Mouse (Mus musculus) CH12.LX (cell line): Measurements from ENCODE around the gene Tcte1. TPM values are rescaled to one million over a fixed set of nuclear protein-coding genes. Genes with fewer than 3 reads are reported as not detected.

Experiments used
- DNase-seq: peaks from one replicate; pipeline ENCODE4 v3.0.0-alpha.2; 2013; ENCODE audit errors: extremely low read depth
- H3K27ac ChIP-seq: 2 replicates; pipeline ENCODE4 v1.5.1; 2012; ENCODE audit warnings: low read depth, mild to moderate bottlenecking, control low read depth, moderate library complexity; ENCODE audit not compliant: insufficient read depth
- H3K27me3 ChIP-seq: replicated peaks from 2 replicates; pipeline ENCODE3; 2012; ENCODE audit warnings: inconsistent platforms
- H3K36me3 ChIP-seq, 2 experiments: replicated peaks in 1 of 2; 2 replicates each; pipeline versions ENCODE3 to v1.6.1; 2012; ENCODE audit warnings: inconsistent platforms in 1 of 2, low read length in 1 of 2, mild to moderate bottlenecking in 1 of 2, mixed read lengths in 1 of 2, moderate library complexity in 1 of 2; ENCODE audit not compliant: control insufficient read depth in 1 of 2, insufficient read depth in 1 of 2
- H3K4me1 ChIP-seq, 2 experiments: 2 replicates each; pipeline ENCODE4 v1.6.1; 2012; ENCODE audit warnings: inconsistent platforms in 1 of 2, moderate library complexity in 1 of 2; ENCODE audit not compliant: insufficient read depth in 2 of 2, control insufficient read depth in 1 of 2
- H3K4me2 ChIP-seq: 2 replicates; pipeline ENCODE4 v1.6.1; 2012; ENCODE audit warnings: low read depth, mild to moderate bottlenecking, control low read depth; ENCODE audit not compliant: poor library complexity, insufficient read depth, severe bottlenecking
- H3K4me3 ChIP-seq, 3 experiments: fragments of 150-350 bp in 1 of 3; sonication (generic) in 1 of 3; replicated peaks in 1 of 3; 2 replicates each; pipeline versions ENCODE3 to v1.5.1; 2011 to 2012; ENCODE audit warnings: low read depth in 2 of 3, low read length in 2 of 3, mild to moderate bottlenecking in 2 of 3, moderate library complexity in 2 of 3, control low read depth in 1 of 3, improper control_type of control experiment in 1 of 3, inconsistent platforms in 1 of 3, mixed read lengths in 1 of 3; ENCODE audit not compliant: poor library complexity in 1 of 3
- H3K79me2 ChIP-seq: replicated peaks from 2 replicates; pipeline ENCODE4 v1.6.1; 2012; ENCODE audit warnings: mild to moderate bottlenecking, moderate library complexity; ENCODE audit not compliant: control insufficient read depth, poor library complexity, insufficient read depth, severe bottlenecking; ENCODE audit errors: extremely low read depth
- H3K9ac ChIP-seq: 2 replicates; pipeline ENCODE4 v1.6.1; 2012; ENCODE audit warnings: low read depth, mild to moderate bottlenecking, control low read depth, moderate library complexity; ENCODE audit not compliant: insufficient read depth
- H3K9me3 ChIP-seq: replicated peaks from 2 replicates; pipeline ENCODE3; 2012; ENCODE audit warnings: low read length, inconsistent platforms, mixed read lengths
- BHLHE40 ChIP-seq: IDR thresholded peaks from 2 replicates; pipeline ENCODE4 v1.6.1; 2011; ENCODE audit warnings: mild to moderate bottlenecking, low read depth, low read length, improper control_type of control experiment
- CHD1 ChIP-seq: IDR thresholded peaks from 2 replicates; pipeline ENCODE4 v1.6.1; 2012; ENCODE audit warnings: low read depth, low read length, improper control_type of control experiment, inconsistent platforms
- CTCF ChIP-seq, 2 experiments: IDR thresholded peaks in 1 of 2; conservative IDR thresholded peaks in 1 of 2; 2 replicates each; pipeline ENCODE4 v1.5.1; 2011 to 2012; ENCODE audit warnings: low read depth in 2 of 2, low read length in 2 of 2, improper control_type of control experiment in 1 of 2, inconsistent platforms in 1 of 2, mild to moderate bottlenecking in 1 of 2, moderate library complexity in 1 of 2
- E2F4 ChIP-seq: IDR thresholded peaks from 2 replicates; pipeline ENCODE4 v1.6.1; 2011; ENCODE audit warnings: low read depth, low read length, improper control_type of control experiment; ENCODE audit not compliant: insufficient replicate concordance
- ELF1 ChIP-seq: IDR thresholded peaks from 2 replicates; pipeline ENCODE4 v1.6.1; 2014; ENCODE audit warnings: low read depth, mild to moderate bottlenecking, inconsistent platforms, low read length, improper control_type of control experiment
- EP300 ChIP-seq: IDR thresholded peaks from 2 replicates; pipeline ENCODE4 v1.6.1; 2011; ENCODE audit warnings: low read length, improper control_type of control experiment
- GABPA ChIP-seq: IDR thresholded peaks from 2 replicates; pipeline ENCODE4 v1.6.1; 2012; ENCODE audit warnings: low read depth, low read length, improper control_type of control experiment, inconsistent platforms; ENCODE audit not compliant: insufficient replicate concordance
- IRF4 ChIP-seq: IDR thresholded peaks from 2 replicates; pipeline ENCODE4 v1.6.1; 2014; ENCODE audit warnings: low read depth, mild to moderate bottlenecking, inconsistent platforms, low read length, improper control_type of control experiment
- JUN ChIP-seq: IDR thresholded peaks from 2 replicates; pipeline ENCODE4 v1.6.1; 2011; ENCODE audit warnings: low read depth, mild to moderate bottlenecking, low read length, improper control_type of control experiment, moderate library complexity; ENCODE audit not compliant: insufficient read depth
- JUND ChIP-seq: conservative IDR thresholded peaks from 2 replicates; pipeline ENCODE4 v1.6.1; 2011; ENCODE audit warnings: low read depth, low read length, improper control_type of control experiment
- KAT2A ChIP-seq: IDR thresholded peaks from 2 replicates; pipeline ENCODE4 v1.6.1; 2012; ENCODE audit warnings: low read length, improper control_type of control experiment, inconsistent platforms; ENCODE audit not compliant: insufficient replicate concordance
- MAFK ChIP-seq: IDR thresholded peaks from 2 replicates; pipeline ENCODE4 v1.6.1; 2011; ENCODE audit warnings: low read length, improper control_type of control experiment; ENCODE audit not compliant: insufficient replicate concordance
- MYC ChIP-seq: IDR thresholded peaks from 2 replicates; pipeline ENCODE4 v1.6.1; 2011; ENCODE audit warnings: low read depth, mild to moderate bottlenecking, improper control_type of control experiment, low read length
- POLR2A ChIP-seq: IDR thresholded peaks from 2 replicates; pipeline ENCODE4 v1.6.1; 2011; ENCODE audit warnings: low read depth, mild to moderate bottlenecking, improper control_type of control experiment, low read length
- POLR2AphosphoS2 ChIP-seq: IDR thresholded peaks from 2 replicates; pipeline ENCODE4 v1.6.1; 2011; ENCODE audit warnings: low read depth, low read length, improper control_type of control experiment
- SIN3A ChIP-seq: IDR thresholded peaks from 2 replicates; pipeline ENCODE4 v1.6.1; 2012; ENCODE audit warnings: low read length, improper control_type of control experiment, inconsistent platforms
- TCF12 ChIP-seq: IDR thresholded peaks from 2 replicates; pipeline ENCODE4 v1.6.1; 2014; ENCODE audit warnings: low read depth, mild to moderate bottlenecking, inconsistent platforms, low read length, improper control_type of control experiment
- UBTF ChIP-seq: IDR thresholded peaks from 2 replicates; pipeline ENCODE4 v1.6.1; 2012; ENCODE audit warnings: low read depth, mild to moderate bottlenecking, inconsistent platforms, low read length, improper control_type of control experiment, moderate library complexity
- USF1 ChIP-seq: IDR thresholded peaks from 2 replicates; pipeline ENCODE4 v1.6.1; 2014; ENCODE audit warnings: low read depth, mild to moderate bottlenecking, inconsistent platforms, low read length, improper control_type of control experiment
- USF2 ChIP-seq: conservative IDR thresholded peaks from 2 replicates; pipeline ENCODE4 v1.6.1; 2011; ENCODE audit warnings: low read depth, low read length, improper control_type of control experiment
- ZC3H11A ChIP-seq: IDR thresholded peaks from 2 replicates; pipeline ENCODE4 v1.6.1; 2012; ENCODE audit warnings: low read depth, mild to moderate bottlenecking, inconsistent platforms, low read length, improper control_type of control experiment
- ZNF384 ChIP-seq: IDR thresholded peaks from 2 replicates; pipeline ENCODE4 v1.6.1; 2012; ENCODE audit warnings: low read depth, low read length, improper control_type of control experiment, inconsistent platforms
- dilution Hi-C: fragments of 300-500 bp; cut with MboI; formaldehyde crosslinking; loops from 2 replicates; pipeline ENCODE4 v1.14.3; 2020; ENCODE audit warnings: low sequenced_read_pairs; ENCODE audit not compliant: extremely low pct_unique_long_range_greater_than_20kb, extremely low pct_ligation_motif_present
- in situ Hi-C: fragments of 300-500 bp; cut with MboI; formaldehyde crosslinking; loops from 3 replicates; pipeline ENCODE4 v1.14.3; 2019; ENCODE audit warnings: low sequenced_read_pairs, low pct_ligation_motif_present, low pct_unique_long_range_greater_than_20kb, mixed read lengths
- polyA plus RNA-seq: library from polyadenylated mRNA; unstranded; fragments of >175 nt; gene quantifications from 2 replicates; pipeline ENCODE4 v1.2.1, GENCODE M21; 2012; ENCODE audit warnings: low read depth; ENCODE audit not compliant: insufficient read length
- total RNA-seq, 2 experiments: library from RNA; depleted of rRNA; stranded (reverse); fragments of 300-350 nt in 1 of 2; fragments of >200 nt in 1 of 2; gene quantifications; 2 replicates each; pipeline ENCODE4 v1.2.3; 2012 to 2014

The Tcte1 gene
- total and polyA plus RNA-seq, 3 experiments = not detected

DNA sequence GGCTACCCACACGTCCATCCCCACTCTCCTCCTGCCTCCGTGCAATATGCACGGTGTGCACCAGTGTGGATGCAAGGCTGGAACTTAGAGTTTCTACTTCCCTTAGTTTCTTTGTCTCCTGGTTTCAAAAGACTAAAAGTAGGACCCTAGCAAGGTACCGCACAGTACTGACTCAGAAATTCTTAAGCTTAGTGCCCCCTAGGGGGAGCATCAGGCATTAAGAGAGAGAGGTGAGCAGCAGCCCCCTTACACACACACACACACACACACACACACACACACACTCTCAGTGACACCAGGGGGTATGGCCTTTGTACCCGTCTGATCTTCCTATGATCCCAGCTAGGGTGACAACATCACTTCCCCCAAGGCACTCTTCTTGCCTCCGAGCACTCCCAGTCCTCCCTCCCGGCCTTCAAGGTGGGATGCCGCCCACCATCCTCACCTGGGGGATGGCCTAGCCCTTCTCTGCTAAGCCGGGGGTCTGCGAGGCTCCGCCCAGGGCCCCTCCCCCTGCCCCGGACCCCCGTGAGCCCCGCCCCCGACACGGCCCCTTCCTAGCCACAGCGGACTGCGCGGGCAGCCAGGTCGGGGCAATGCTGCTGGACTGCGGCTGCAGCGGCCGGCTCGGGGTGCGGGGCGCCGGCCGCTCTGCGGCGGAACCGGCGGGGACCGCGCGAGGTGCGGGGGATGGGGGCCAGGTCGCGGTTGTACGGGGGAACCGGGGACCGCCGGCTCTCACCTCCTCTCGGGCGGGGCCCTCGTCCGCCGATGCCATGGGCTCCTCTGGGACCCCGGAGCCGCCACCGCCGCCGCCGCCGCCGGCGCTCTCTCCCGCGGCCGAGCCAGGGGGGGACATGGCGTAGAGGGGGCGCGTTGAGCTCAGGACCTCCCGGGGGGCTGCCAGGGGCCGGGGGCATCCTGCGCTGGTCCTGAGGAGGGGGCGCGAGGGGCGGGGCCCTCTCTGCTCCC lies 25.6 kb downstream of the Tcte1 start:
- Histone ChIP-seq H3K4me3 (no peak overlapping the region), H3K79me2 (no peaks in the 10 kb centered on the region), H3K4me2 (no peak overlapping the region), H3K36me3 (no peaks in the 10 kb centered on the region)
- in situ Hi-C loops = no loop called here
- TF ChIP-seq POLR2AphosphoS2 (no peak), CTCF (conservative IDR thresholded peaks at IDR 0.05 in 1 of 2, IDR thresholded peaks at IDR 0.05 in 1 of 2; ENCODE audit: low read depth in 2 of 2, low read length in 2 of 2) (peak in 1 of 2 experiments; percentile 34; a peak in 2 of 4 replicates)
- TF ChIP-seq, all 38 proteins: peak for 1
- Histone ChIP-seq H3K4me1 (peaks cover 20 to 37% of the 10 kb centered on the region in 2 experiments), H3K9ac (no peak overlapping the region), H3K27me3 (peaks cover 6% of the 10 kb centered on the region), H3K27ac (no peak overlapping the region), H3K9me3 (peaks cover 2% of the 10 kb centered on the region)
- dilution Hi-C loops = no loop called here
- DNase-seq = peak; percentile 13

DNA sequence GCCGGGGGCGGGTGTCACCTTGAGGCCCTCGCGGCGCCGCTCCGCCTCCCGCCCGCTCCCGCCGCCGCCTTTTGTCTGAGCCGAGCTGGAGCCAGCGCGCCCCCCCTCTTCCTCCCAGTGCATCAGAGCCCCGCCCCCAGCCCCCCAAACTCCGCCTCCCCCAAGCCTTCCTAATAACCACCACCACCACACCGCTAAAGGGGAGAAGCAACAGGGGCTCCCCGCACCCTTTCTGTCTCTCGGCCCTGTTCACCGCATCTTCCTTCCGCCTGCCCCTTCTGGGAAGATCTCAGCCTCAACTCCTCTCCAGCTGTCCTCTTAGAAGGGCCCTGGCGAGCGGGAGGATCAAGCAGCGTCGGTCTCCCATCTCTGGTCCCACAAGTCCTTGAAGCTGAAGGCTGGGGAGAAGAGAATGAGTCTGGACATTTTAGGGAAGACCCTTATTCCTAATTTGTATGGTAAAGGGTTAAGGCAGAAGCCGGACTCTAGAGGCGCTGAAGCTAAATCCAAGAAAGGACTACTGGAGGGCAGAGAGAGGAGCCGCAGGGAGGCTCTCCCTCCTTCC lies 26.5 kb downstream of the Tcte1 start, which contains the start of gene Tmem151b:
Tmem151b (minus strand) TSS at position 61 of the 565 bp plus-strand sequence.
- no peak for TF ChIP-seq IRF4
- no peak for TF ChIP-seq CTCF (conservative IDR thresholded peaks at IDR 0.05 in 1 of 2, IDR thresholded peaks at IDR 0.05 in 1 of 2; ENCODE audit: low read depth in 2 of 2, low read length in 2 of 2)
- no peak for TF ChIP-seq MYC
- no peak for TF ChIP-seq UBTF
- no peak for TF ChIP-seq MAFK
- TF ChIP-seq EP300 = no peak
- no peak for TF ChIP-seq JUND
- no peak for TF ChIP-seq ZC3H11A
- H3K27ac ChIP-seq = no peak within 1 kb of the TSS
- H3K79me2 ChIP-seq = no peaks in the 10 kb centered on the region
- H3K9me3 ChIP-seq = peaks cover 2% of the 10 kb centered on the region
- DNase-seq = no peak
- no peak within 1 kb of the TSS for H3K4me2 ChIP-seq
- in situ Hi-C loops = loop anchor here (5.0 kb wide), 1 partner anchor 32 kb away; no protein-coding TSS in a partner anchor
- dilution Hi-C loops = no loop called here
- H3K4me3 ChIP-seq = no peak within 1 kb of the TSS
- H3K4me1 ChIP-seq = peaks cover 17 to 38% of the 10 kb centered on the region in 2 experiments
- H3K9ac ChIP-seq = no peak within 1 kb of the TSS
- H3K36me3 ChIP-seq = no peaks in the 10 kb centered on the region
- H3K27me3 ChIP-seq = peaks cover 1% of the 10 kb centered on the region

DNA sequence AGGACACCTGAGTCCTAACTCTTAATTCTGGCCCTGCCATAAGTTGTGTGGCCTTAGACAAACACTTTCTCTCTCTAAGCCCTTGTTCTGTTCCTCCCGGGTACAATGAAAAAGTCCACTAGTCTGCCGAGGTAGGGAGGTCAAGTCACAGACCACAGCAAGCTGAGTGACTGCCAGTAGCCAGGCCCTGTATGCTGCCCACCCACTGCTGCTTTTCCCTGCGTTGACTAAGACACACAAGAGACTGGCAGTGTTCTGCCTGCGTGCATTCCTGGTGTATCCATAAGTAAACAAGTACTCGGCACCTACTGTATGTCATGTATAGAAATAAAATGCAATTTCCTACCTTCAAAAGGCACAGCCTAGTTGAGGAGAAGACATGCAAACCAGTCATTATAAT lies 27.0 kb downstream of the Tcte1 start:
- H3K9ac ChIP-seq = no peak overlapping the region
- TF ChIP-seq POLR2AphosphoS2 (no peak), CHD1 (no peak), USF2 (no peak), ZC3H11A (no peak), POLR2A (no peak), IRF4 (no peak), USF1 (no peak), JUN (no peak), TCF12 (no peak), KAT2A (no peak), E2F4 (no peak), ELF1 (no peak), ZNF384 (no peak), MYC (no peak), BHLHE40 (no peak), SIN3A (no peak), GABPA (no peak)
- peaks cover 1% of the 10 kb centered on the region for H3K27me3 ChIP-seq
- dilution Hi-C loops = no loop called here
- no peak for DNase-seq
- H3K4me3 ChIP-seq = no peak overlapping the region
- no peak overlapping the region for H3K4me2 ChIP-seq
- H3K36me3 ChIP-seq = no peaks in the 10 kb centered on the region
- peaks cover 2% of the 10 kb centered on the region for H3K9me3 ChIP-seq
- H3K4me1 ChIP-seq = peaks cover 15 to 42% of the 10 kb centered on the region in 2 experiments
- in situ Hi-C loops = loop anchor here (5.0 kb wide), 1 partner anchor 33 kb away; no protein-coding TSS in a partner anchor
- no peak overlapping the region for H3K27ac ChIP-seq
- no peaks in the 10 kb centered on the region for H3K79me2 ChIP-seq
